Mouse (Mus musculus) cerebellum, adult 18-20 months (tissue): ENCODE results near the gene Gm3115.
"Not testable (repeated sequence)": the region's sequence is repeated elsewhere in the genome, so short reads cannot be mapped to it uniquely, and the experiment has no call there.

ENCODE experiments used
- DNase-seq, 2 experiments: peaks; one replicate each; pipeline ENCODE4 v3.0.0; 2021

Gm3115 gene

GRCm38 (mm10) chr14:4083820-4084219 is at the start of gene Gm3115:
Gene Gm3115 (plus strand): TSS chr14:4084120.
- DNase-seq = not testable (repeated sequence)

GRCm38 (mm10) chr14:4110426-4110825 is 26.5 kb downstream of the Gm3115 start, which contains the start of gene Gm8108:
Gene Gm8108 (plus strand): TSS chr14:4110526.
- not testable (repeated sequence) for DNase-seq

- not testable (repeated sequence) for DNase-seq
Observed at GRCm38 (mm10) chr14:4141646-4142045, 57.7 kb downstream of the Gm3115 start.
